Mouse (Mus musculus) left cerebral cortex, adult 11 months (tissue): ENCODE results near the gene Fam57b.

Experiments
- DNase-seq: peaks from one replicate; pipeline ENCODE4 v3.0.0; 2022; ENCODE audit warnings: low spot score

Fam57b gene

DNA sequence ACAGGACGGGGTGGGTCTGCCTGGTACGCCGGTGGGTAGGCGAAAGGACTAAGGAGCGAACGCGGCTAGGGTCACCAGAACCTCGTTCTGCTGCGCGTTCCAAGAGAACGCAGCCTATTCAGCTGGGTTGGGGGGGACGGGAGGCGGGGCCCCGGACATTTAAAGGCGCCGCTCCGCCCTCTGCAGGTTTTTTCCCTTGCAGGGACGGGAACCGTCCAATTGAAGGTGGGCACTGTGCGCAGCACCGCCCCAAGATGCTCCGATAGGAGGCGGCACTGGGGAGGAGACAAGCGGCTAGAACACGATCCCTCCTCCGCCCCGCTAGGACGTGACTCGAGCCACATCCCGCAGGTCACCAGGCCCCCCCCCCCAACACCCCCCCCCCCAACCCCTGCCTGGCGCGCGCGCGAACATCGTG is 1.6 kb downstream of the Fam57b start:
- peak; percentile 96 for DNase-seq

DNA sequence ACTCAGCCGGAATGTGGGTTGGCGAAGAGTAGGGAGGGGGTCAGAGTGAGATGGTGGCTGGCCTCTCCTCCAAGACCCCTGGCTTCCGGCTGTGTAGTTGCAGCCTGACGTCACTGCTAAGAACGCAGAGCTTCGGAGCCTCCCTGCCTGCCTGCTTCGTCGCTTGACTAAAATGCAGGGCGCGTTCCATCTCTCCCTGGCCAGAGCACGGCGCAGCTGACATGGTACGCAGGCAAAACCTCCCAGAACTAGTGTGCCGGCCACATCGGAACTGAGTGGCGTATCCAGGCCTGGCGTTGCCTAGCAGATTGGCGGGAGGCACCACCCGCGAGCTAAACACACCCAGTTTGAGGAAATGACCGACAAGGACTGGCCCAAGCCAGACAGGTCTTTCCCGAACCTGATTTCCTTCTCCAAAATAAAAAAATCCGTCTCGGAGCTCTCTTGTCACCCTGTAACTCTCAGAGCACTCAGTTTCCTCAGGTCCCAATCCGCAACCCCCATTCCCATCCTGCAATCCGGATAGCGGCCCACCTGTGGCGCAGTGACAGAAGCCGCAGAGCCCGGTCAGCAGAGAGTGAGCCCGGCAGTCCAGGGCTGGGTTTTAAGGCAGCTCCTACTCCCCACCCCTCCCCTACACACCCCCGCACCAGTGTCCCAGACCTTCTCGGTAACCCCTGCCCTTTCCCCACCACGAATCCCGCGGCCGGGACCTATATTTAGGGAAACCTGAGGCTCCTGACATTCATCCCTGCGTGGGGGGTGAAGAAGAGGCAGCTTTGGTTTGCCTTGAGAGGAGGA is 2.2 kb downstream of the Fam57b start:
- DNase-seq, result no peak

- no peak for DNase-seq
Observed at GRCm38 (mm10) chr7:126800269-126801056, 3.0 kb downstream of the Fam57b start.

DNA sequence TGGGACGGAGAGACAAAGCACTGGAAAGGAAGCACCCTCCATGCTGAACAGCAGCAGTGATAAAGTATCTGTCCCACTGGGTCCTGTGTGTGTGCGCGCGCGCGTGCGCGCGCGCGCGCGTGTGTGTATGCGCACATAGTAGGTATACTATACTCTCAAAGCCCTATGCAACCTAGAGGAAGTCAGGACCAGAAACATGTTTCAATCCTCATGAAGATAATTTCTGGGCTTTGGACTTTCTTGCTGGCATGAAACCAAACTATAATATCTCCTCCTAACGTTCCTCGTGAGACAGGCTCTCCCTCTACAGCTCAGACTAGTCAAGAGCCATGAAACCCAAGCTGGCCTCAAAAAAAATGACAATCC is 3.6 kb downstream of the Fam57b start:
- no peak for DNase-seq

DNA sequence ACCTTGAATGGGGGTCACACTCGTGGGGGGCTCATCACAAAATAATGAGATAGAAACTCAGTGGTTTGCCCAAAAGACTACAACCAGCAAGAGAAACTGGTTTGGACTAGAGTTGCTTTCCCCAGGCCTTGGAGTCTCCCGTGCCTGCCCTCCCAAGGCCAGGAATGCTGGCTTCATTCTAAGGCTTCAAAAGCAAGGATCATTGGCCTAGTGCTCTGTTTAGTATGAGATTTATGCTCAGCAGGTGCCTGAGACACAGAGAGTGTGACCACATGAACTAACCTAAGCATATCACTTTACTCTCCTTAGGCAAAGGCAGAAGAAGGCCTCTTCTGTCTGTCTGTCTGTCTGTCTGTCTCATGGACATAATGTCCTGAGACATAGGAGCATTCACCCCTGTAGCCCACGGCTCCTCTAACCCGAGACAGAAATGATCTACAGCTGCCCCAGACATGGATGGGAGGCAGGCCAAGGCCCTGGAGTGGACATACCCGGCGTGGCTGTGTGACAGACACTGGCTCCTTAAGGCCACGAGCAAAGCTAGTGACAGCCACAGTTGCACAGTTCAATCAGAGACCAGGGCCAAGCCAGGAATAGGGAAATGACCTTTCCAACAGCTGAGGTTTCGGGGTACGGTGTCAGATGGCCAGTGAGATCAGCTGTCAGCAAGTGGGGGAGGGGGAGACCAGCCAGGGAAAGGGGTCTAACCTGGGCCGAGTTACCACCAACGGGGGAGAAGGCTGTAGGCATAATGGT is 4.8 kb downstream of the Fam57b start:
- no peak for DNase-seq

GRCm38 (mm10) chr7:126803181-126803580 is 5.7 kb downstream of the Fam57b start:
- DNase-seq, result no peak

DNA sequence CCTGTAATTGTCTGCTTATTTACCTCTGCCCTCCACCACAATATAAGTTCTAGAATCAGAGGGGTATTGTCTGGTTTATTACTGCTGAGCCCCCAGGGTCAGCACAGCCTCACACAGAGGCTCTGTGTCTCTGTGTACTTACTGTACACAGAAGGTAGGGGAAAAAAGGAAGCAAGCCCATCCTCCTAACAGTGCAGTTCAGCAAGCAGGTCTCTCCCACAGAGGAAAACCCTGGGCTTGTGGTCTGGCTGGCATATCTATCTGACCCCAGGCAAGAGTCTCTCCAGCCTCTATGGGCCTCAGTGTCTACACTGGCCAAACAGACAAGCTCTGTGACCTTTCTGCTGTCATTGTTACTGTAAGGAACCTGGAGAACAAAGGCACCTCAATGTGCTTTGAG is 6.3 kb downstream of the Fam57b start:
- no peak for DNase-seq

- DNase-seq, result no peak
Observed at GRCm38 (mm10) chr7:126806956-126807355, 9.5 kb downstream of the Fam57b start.

DNA sequence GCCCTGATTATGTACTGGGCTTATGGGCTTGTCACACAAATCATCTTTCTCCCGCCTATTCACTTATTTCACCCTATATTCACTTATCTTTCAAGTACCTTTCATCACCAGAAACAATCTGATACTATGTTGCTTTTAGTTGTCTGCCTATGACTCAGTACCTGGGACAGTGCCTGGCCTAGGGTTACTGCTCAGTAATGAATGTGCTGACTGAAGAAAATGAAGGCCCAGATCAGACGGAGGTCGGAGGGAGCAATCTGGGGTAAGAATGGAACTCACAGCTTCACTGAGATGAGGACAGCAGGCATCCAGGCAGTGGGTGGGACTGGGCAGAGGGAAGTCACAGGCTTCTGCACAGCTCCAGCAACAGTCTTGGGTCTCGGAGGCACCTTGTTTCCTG is 9.9 kb downstream of the Fam57b start:
- no peak for DNase-seq

GRCm38 (mm10) chr7:126808703-126809455 is 11.4 kb downstream of the Fam57b start:
- DNase-seq, result peak; percentile 83

DNA sequence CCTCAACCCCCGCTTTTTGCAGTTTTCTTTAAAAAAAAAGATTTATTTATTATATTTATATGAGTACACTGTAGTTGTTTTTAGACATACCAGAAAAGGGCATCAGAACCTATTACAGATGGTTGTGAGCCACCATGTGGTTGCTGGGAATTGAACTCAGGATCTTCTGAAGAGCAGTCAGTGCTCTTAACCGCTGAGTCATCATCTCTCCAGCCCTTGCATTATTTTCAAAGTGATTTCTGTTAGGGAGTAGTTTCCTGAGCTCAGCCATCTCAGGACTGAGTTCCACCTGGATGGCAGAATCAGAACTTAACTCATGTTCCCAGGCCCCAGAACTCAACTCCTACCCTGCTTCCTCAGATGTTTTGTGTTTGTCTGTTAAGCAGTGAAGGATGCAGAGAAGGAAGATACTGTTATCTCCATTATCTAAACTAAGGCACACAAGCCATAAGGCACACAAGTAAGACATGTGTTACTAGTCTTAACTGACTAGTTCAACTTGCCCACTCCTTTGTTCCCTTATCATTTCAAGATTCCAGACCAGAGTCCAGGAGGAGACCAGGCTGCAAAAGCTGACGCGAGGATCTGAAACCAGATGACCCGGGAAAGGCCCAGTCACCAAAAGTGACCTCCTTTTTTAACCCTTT is 12.4 kb downstream of the Fam57b start:
- DNase-seq, result no peak

DNA sequence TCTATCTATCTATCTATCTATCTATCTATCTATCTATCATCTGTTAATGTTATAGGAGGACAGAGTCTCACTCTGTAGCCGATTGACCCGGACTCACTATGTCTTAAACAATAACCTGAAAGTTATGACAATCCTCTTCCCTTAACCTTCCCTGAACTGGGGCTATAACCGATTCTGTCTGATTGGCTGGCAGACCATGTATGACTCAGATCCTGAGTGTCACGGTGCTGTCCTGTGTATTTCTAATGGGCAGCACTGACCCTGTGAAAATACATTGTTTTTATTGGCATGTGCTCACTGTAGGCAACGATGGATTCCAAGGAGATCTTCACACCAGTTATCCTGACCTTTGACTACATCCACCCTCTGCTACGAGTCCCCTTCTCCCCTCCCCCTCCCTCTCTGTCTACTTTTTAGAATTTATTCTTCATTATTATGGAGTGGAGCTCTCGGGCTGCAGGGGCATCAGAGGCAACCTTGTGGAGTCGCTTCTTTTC is 18.3 kb downstream of the Fam57b start:
- no peak for DNase-seq

DNA sequence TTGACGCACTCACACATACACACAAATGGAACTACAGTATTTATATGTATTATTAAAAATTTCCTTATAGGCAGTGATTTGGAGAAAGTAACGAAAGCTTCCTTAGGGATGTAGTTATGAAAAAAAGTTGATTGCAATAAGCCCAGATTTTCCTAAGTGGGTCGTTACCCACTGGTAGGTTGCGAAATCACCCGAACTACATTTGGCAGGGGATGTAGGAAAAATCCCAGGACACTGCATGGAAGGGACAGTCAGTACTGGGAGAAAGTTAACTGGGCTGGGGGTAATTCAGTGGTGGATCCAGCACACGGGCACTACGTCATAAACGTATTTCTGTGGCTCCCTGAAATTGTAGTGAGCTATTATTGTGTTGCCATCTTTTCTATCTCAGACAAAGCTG is 19.0 kb downstream of the Fam57b start:
- DNase-seq, result no peak

DNA sequence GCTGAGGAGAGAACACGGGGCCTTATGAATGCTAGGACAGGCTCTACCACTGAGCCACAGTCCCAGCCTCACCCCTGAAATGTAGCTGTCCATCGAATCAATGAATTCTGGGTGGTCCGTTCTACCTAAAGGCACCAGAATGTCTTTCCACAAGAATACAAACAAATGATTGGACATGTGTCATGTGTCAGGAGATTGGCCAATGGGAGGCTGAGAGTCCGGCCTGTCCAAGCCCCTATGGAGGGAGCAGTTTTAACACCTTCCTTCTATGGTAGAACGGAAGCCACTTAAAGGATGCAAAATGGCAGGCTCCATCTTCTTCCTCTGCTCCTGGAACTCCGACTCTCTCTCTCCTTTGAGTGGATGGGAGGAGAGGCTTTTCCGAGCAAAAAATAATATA is 20.1 kb downstream of the Fam57b start:
- no peak for DNase-seq

DNA sequence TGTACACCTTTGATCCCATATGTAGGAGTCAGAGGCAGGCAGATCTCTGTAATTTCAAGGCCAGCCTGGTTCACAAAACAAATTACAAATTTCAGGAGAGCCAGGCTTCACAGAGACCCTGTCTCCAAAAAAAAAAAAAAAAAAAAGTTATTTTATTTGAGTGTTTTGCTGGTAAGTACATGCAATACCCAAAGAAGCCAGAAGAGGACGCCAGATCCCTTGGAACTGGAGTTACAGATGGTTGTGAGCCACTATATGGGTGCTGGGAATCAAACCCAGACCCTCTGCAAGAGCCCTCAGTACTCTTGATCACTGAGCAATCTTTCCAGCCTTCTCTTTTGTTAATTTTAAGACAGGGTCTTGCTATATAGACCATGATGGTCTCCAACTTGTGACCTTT is 21.4 kb downstream of the Fam57b start:
- DNase-seq, result no peak

DNA sequence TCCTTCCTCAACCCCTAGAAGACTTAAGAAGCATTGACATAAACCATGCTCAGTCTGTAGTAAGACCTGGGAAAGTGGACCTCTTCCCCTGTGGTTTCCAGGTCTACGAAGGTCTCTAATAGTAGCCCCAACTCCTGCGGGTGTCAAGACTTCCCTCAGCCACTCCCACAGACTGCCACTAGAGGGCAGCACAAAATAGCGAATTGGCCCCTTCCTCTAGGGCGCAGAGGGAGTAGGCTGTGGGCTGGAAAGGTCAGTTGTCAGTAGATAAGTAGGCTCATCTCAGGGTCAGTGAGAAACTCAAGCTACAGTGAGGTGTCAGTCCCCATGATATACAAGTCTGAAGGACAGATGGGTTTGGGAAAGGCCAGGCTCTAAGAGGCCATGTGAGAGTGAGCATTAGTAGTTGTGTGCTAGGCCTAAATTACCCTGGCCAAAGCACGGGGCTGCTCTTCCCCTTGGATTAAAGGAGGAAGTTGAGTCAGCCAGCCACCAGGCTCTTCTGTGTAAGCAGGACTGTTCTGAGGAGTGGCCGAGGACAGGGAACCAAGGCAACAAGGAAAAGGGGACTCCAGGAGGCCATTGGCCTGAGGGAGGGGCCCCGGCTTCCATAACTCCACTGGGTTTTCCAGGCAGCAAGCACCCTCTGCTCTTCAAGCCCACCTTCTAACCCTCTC is 24.5 kb downstream of the Fam57b start:
- DNase-seq, result no peak

DNA sequence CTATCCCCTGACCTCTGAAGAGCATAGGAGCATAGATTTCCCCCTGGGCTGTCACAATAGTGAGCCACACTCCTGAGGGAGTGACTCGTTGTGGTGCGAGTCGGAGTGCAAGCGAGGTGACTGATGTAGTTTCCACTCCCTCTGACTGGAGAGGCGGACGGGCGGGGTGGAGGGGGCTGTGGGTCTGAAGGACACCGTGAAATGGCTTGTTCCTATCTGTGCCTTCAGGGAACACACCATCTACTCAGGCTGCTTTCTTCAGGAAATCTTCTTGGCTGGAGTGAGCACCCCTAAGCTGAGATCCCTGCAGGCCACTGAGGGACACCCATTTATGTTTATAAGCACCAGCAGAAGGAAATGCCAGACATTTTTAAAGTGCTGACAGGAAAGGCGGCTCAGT is 25.3 kb downstream of the Fam57b start:
- no peak for DNase-seq

DNA sequence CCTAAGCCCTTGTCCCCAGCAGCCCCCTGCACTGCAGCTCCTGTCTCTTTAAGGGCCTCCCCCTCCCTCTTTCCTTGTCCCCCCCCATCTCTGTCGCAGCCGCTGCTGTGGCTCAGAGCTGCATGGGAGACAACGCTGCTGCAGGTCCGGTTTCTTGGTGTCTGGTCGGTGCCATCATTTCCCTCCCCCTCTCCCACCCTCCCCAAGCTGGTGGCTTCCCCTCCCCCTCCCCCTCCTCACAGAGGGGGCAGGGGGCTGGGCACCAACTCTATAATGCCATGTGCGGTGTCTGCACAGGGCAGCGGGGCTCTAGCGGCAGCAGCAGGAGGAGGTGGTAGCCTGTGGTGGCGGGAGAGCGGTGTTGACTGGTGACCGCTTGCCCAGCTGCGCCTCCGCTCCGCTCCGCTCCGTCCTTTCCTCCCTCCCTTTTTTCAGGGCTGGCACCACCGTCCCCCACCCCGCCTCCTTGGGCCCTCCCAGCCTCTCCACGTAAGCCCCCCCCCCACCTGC is 25.8 kb downstream of the Fam57b start:
- no peak for DNase-seq

GRCm38 (mm10) chr7:126823940-126824339 is 26.5 kb downstream of the Fam57b start:
- no peak for DNase-seq

DNA sequence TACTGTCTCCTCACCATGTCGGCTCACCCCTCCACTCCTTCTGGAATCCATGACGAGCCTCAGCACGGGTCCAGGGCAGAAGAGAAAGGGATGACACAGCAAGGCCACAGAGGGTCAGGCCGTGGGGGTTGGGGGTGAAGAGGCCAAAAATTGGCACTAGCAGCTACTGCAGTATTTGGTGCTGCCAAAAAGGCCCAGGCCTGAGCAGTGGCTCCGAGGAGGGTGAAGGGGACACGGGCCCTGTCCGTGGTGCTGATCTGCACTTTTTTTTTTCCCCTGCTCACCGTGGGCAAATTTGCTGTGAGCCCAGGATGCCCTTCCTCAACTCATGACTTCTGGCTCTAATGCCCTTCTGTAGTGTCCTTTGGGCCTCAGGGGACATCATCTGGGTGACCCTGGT is 27.9 kb downstream of the Fam57b start:
- no peak for DNase-seq

- DNase-seq, result no peak
Observed at GRCm38 (mm10) chr7:126825952-126826351, 28.5 kb downstream of the Fam57b start.
